16 mouse cellular contexts compared by ENCODE assay signal in genomic region chr19:14246973-14247614, GRCm38 (mm10).
DNase-seq lines count a peak whose midpoint lies in the region; ATAC-seq and TF ChIP-seq lines count a peak whose summit lies in the region.
"Had no signal": no experiment of that assay in that cellular context is flagged by ENCODE, and none has a peak within 500 bp of the region (broad histone marks: within the 10 kb centered on the region; RNA-seq: fewer than 3 reads in every experiment).

No protein-coding gene starts in this region.

- H3K4me2 ChIP-seq in lung, embryonic 14.5 days: no peak overlapping the region
- H3K4me2 ChIP-seq in forebrain, embryonic 14.5 days (ENCODE audit: low read length): no peak overlapping the region
- no peak overlapping the region for H3K4me2 ChIP-seq in midbrain, embryonic 15.5 days
- H3K4me2 ChIP-seq: heart, embryonic 13.5 days; liver, embryonic 12.5 days; neural tube, embryonic 12.5 days had no signal

- H3K4me3 ChIP-seq in lung, embryonic 14.5 days (ENCODE audit: low read depth, low read length): no peak overlapping the region
- no peak overlapping the region for H3K4me3 ChIP-seq in forebrain, embryonic 14.5 days (ENCODE audit: low read depth, low read length)
- H3K4me3 ChIP-seq in midbrain, embryonic 15.5 days: no peak overlapping the region
- H3K4me3 ChIP-seq: heart, embryonic 13.5 days; limb, embryonic 10.5 days; liver, embryonic 12.5 days; neural tube, embryonic 12.5 days had no signal

- H3K9ac ChIP-seq in lung, embryonic 14.5 days: no peak overlapping the region
- no peak overlapping the region for H3K9ac ChIP-seq in forebrain, embryonic 14.5 days (ENCODE audit: low read length)
- no peak overlapping the region for H3K9ac ChIP-seq in midbrain, embryonic 15.5 days
- H3K9ac ChIP-seq: heart, embryonic 13.5 days; liver, embryonic 12.5 days; neural tube, embryonic 12.5 days had no signal

- no peaks in the 10 kb centered on the region for H3K9me3 ChIP-seq in lung, embryonic 14.5 days (ENCODE audit: low read depth, low read length)
- no peaks in the 10 kb centered on the region for H3K9me3 ChIP-seq in forebrain, embryonic 14.5 days (replicated peaks; ENCODE audit: control insufficient read depth, low read length)
- H3K9me3 ChIP-seq in midbrain, embryonic 15.5 days: no peaks in the 10 kb centered on the region
- H3K9me3 ChIP-seq: heart, embryonic 13.5 days; limb, embryonic 10.5 days; liver, embryonic 12.5 days; neural tube, embryonic 12.5 days had no signal

- no peaks in the 10 kb centered on the region for H3K36me3 ChIP-seq in lung, embryonic 14.5 days (ENCODE audit: insufficient read depth)
- H3K36me3 ChIP-seq in forebrain, embryonic 14.5 days (ENCODE audit: control insufficient read depth, insufficient read depth, low read length): no peaks in the 10 kb centered on the region
- no peaks in the 10 kb centered on the region for H3K36me3 ChIP-seq in midbrain, embryonic 15.5 days (replicated peaks)
- H3K36me3 ChIP-seq: heart, embryonic 13.5 days; limb, embryonic 10.5 days; liver, embryonic 12.5 days; neural tube, embryonic 12.5 days had no signal

- no peaks in the 10 kb centered on the region for H3K4me1 ChIP-seq in lung, embryonic 14.5 days (ENCODE audit: insufficient read depth)
- H3K4me1 ChIP-seq in forebrain, embryonic 14.5 days (ENCODE audit: control insufficient read depth, insufficient read depth, low read length): peaks cover 20% of the 10 kb centered on the region
- H3K4me1 ChIP-seq in midbrain, embryonic 15.5 days: peaks cover 12% of the 10 kb centered on the region
- H3K4me1 ChIP-seq: heart, embryonic 13.5 days; limb, embryonic 10.5 days; liver, embryonic 12.5 days had no signal

- ATAC-seq in cerebellum, adult (ENCODE audit: insufficient number of reproducible peaks, low FRiP score, low TSS enrichment): no peak
- ATAC-seq in lung, embryonic 14.5 days (ENCODE audit: insufficient read depth): no peak
- ATAC-seq in forebrain, embryonic 14.5 days: peak; percentile 77
- peak; percentile 67 for ATAC-seq in midbrain, embryonic 15.5 days (replicated peaks)
- ATAC-seq: inflammation-experienced regulatory T-cells, adult 6 months; liver, embryonic 12.5 days had no signal

- DNase-seq in cerebellum, postnatal 25 days: peak; percentile 5 to 9
- peak; percentile 14 for DNase-seq in lung, embryonic 14.5 days
- no peak for DNase-seq in lung, postnatal 36 days
- peak; percentile 81 for DNase-seq in forebrain, embryonic 14.5 days (ENCODE audit: low spot score)
- DNase-seq in urinary bladder, postnatal 36 days (ENCODE audit: low spot score in 2 of 2): no peak
- DNase-seq in heart, postnatal 36 days: no peak
- DNase-seq: adrenal gland, postnatal 14 days; right cerebral cortex, adult 18-20 months had no signal

- H3K27me3 ChIP-seq in lung, embryonic 14.5 days (ENCODE audit: insufficient read depth, low read length): no peaks in the 10 kb centered on the region
- H3K27me3 ChIP-seq in forebrain, embryonic 14.5 days (replicated peaks; ENCODE audit: control insufficient read depth, insufficient read depth, low read length): peaks cover 27% of the 10 kb centered on the region
- H3K27me3 ChIP-seq in midbrain, embryonic 15.5 days (replicated peaks): no peaks in the 10 kb centered on the region
- H3K27me3 ChIP-seq: liver, embryonic 12.5 days; neural tube, embryonic 12.5 days had no signal

- no peak for TF ChIP-seq CTCF in lung, embryonic 14.5 days (IDR thresholded peaks at IDR 0.05; ENCODE audit: low read depth)

- WGBS in lung, embryonic 14.5 days: 78% methylated on average over 6 of the region's 6 CpGs
- 16% methylated on average over 6 of the region's 6 CpGs for WGBS in forebrain, embryonic 14.5 days
- 28% methylated on average over 6 of the region's 6 CpGs for WGBS in midbrain, embryonic 15.5 days

- H3K27ac ChIP-seq in lung, embryonic 14.5 days (ENCODE audit: low read depth): no peak overlapping the region
- peak overlapping the region; percentile 36; the same call in 1 of the 2 replicates for H3K27ac ChIP-seq in forebrain, embryonic 14.5 days (ENCODE audit: low read depth, low read length)
- H3K27ac ChIP-seq in midbrain, embryonic 15.5 days: peak overlapping the region; percentile 15; the same call in 1 of the 2 replicates
- H3K27ac ChIP-seq: heart, embryonic 13.5 days; limb, embryonic 10.5 days; liver, embryonic 12.5 days; neural tube, embryonic 12.5 days; stomach, postnatal 0 days had no signal

- intact Hi-C loops in heart, postnatal 36 days (cut with DNase I): no loop called here

Comparison
In these comparisons a context has a peak if more than half of its experiments do, and no peak if none do; other contexts are left out.
1. DNase-seq: peak in cerebellum, postnatal 25 days (2 of 2), lung, embryonic 14.5 days (single experiment) and forebrain, embryonic 14.5 days (single experiment); none in lung, postnatal 36 days (single experiment), urinary bladder, postnatal 36 days (0 of 2) and heart, postnatal 36 days (0 of 2).
2. ATAC-seq: peak in forebrain, embryonic 14.5 days (single experiment) and midbrain, embryonic 15.5 days (single experiment); none in cerebellum, adult (single experiment) and lung, embryonic 14.5 days (single experiment).